Mouse (Mus musculus) forebrain, embryonic 11.5 days (tissue): ENCODE measurements around the gene Ccdc30. TPM values are rescaled to one million over a fixed set of nuclear protein-coding genes. Genes with fewer than 3 reads are reported as not detected.

Experiments
- ATAC-seq: fragments of 200-750 bp; cut with Nextera tagmentation; replicated peaks from 2 replicates; pipeline ENCODE4 v1.8.0; 2017; ENCODE audit warnings: moderate TSS enrichment; ENCODE audit not compliant: low FRiP score
- DNase-seq: peaks from one replicate; pipeline ENCODE4 v3.0.0-alpha.2; 2017; ENCODE audit warnings: low spot score
- H3K27ac ChIP-seq: fragments of 300-500 bp; sonication (generic); 2 replicates; pipeline ENCODE4 v1.5.1; 2014; ENCODE audit warnings: low read depth, low read length
- H3K27me3 ChIP-seq: fragments of 300-500 bp; sonication (generic); 2 replicates; pipeline ENCODE4 v1.6.1; 2014; ENCODE audit warnings: mild to moderate bottlenecking, low read length, mixed read lengths; ENCODE audit not compliant: control insufficient read depth, insufficient read depth
- H3K36me3 ChIP-seq: fragments of 300-500 bp; sonication (generic); 2 replicates; pipeline ENCODE4 v1.6.1; 2014; ENCODE audit warnings: mild to moderate bottlenecking, low read length, moderate library complexity, mixed read lengths; ENCODE audit not compliant: control insufficient read depth, insufficient read depth
- H3K4me1 ChIP-seq: fragments of 300-500 bp; sonication (generic); replicated peaks from 2 replicates; pipeline ENCODE4 v1.6.1; 2014; ENCODE audit warnings: low read length, mixed read lengths; ENCODE audit not compliant: control insufficient read depth, insufficient read depth
- H3K4me2 ChIP-seq: fragments of 300-500 bp; sonication (generic); 2 replicates; pipeline ENCODE4 v1.6.1; 2014; ENCODE audit warnings: low read depth, mild to moderate bottlenecking, low read length, moderate library complexity, mixed read lengths; ENCODE audit not compliant: severe bottlenecking
- H3K4me3 ChIP-seq: fragments of 300-500 bp; sonication (generic); 2 replicates; pipeline ENCODE4 v1.5.1; 2014; ENCODE audit warnings: low read depth, low read length
- H3K9ac ChIP-seq: fragments of 300-500 bp; sonication (generic); 2 replicates; pipeline ENCODE4 v1.6.1; 2014; ENCODE audit warnings: low read length
- H3K9me3 ChIP-seq: fragments of 300-500 bp; sonication (generic); 2 replicates; pipeline ENCODE4 v1.6.1; 2016; ENCODE audit warnings: low read length, mixed read lengths; ENCODE audit not compliant: control insufficient read depth
- WGBS: fragments of 180-500 bp; shearing (Covaris S2); extraction: QIAGEN DNeasy Blood & Tissue Kit; methylation state at CpG from one replicate; pipeline ENCODE4 v1.1.7; 2014; 5-methylcytosine and 5-hydroxymethylcytosine counted together
- polyA plus RNA-seq: library from polyadenylated mRNA; unstranded; fragments of >200 nt; fragmentation: Nextera tagmentation; extraction: Ambion mirVana; gene quantifications from 2 replicates; pipeline ENCODE4 v1.2.1, GENCODE M21; 2014

Gene Ccdc30
- polyA plus RNA-seq, result 10.2 and 11.0 TPM in 2 replicates

DNA sequence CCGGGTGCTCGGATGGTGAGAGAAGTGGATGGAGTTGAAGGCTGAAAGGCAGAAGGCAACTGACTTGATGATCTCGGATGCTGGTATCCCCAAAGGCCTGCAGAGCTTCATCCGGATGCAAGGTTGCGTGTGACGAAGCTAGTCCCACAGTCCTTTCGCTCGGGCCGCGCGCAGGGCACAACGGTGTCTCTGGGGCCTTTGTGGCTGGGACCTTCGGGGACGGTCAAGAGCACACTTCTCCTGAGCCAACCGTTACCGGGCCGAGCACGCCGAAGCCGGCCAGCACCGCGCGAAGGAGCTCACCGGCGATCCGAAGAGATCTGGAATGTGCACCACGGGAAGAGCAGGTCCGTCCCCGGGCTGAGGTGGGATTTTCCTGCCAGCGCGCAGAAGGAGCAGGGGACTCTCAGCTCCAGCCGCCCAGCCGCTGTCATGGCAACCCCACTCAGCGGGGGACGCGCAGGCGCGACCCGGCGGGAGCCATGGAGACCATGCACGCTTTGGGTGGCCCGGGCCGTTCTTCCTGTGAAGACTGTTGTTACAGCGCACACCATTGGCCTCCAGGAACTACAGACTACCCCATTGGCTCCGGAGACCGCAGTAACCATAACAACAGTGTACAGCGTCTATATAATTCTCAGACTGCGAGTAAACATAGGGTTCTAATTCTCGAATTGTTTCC is at the start of gene Ccdc30:
Ccdc30 (minus strand) TSS at position 450 of the 682 bp plus-strand sequence.
- H3K4me3 ChIP-seq, result peak within 1 kb of the TSS; percentile 61
- no peaks in the 10 kb centered on the region for H3K27me3 ChIP-seq

DNA sequence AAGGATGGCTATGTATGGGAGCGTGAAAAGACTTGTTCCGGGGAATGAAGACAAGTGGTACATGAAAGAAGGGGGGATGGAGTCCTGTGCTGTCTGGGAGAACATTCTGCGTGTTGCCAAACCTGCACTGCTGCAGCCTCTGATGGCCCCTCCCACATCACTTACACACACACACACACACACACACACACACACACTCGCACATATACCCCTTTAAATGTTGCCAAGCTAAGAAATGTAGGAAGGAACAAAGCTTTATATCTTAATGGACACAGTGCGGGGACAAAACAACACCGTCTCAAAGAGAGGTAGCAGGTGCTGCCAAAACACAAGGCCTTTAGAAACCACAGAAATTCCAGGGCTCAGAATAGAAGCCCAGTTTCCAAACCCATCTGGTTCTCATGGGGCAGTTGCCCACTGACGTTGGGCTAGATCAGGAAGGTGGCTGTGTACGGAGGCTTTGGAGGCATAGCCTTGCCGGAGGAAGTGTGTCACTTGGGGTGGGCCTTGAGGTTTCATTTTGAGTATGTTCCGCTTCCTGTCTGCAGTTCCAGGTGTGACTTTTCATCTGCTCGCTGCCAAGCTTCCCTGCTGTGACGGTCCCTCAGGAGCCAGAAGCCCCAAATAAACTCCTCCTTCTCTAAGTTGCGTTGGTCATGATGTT is 48.6 kb upstream of the Ccdc30 start:
- H3K36me3 ChIP-seq, result no peaks in the 10 kb centered on the region
- H3K27ac ChIP-seq, result no peak overlapping the region
- H3K4me2 ChIP-seq, result no peak overlapping the region
- no peaks in the 10 kb centered on the region for H3K9me3 ChIP-seq
- DNase-seq (no peak), ATAC-seq (no peak)
- no peaks in the 10 kb centered on the region for H3K27me3 ChIP-seq
- no peaks in the 10 kb centered on the region for H3K4me1 ChIP-seq
- no peak overlapping the region for H3K4me3 ChIP-seq
- 86% methylated on average over 13 of the region's 13 CpGs for WGBS
- H3K9ac ChIP-seq, result no peak overlapping the region

More for the DNA sequence above, at the start of gene Ccdc30:
- H3K4me1 ChIP-seq, result 0 out of 2 replicates have a peak, but pooled peaks cover 2% of the 10 kb centered on the region
- peak within 1 kb of the TSS; percentile 71 for H3K9ac ChIP-seq
- ATAC-seq, result peak; percentile 100
- no peaks in the 10 kb centered on the region for H3K36me3 ChIP-seq
- peak within 1 kb of the TSS; percentile 37; the same call in 1 of the 2 replicates for H3K27ac ChIP-seq
- under 1% methylated on average over 49 of the region's 49 CpGs for WGBS
- H3K9me3 ChIP-seq, result no peaks in the 10 kb centered on the region
- peak within 1 kb of the TSS; percentile 83 for H3K4me2 ChIP-seq
- peak; percentile 98 for DNase-seq

DNA sequence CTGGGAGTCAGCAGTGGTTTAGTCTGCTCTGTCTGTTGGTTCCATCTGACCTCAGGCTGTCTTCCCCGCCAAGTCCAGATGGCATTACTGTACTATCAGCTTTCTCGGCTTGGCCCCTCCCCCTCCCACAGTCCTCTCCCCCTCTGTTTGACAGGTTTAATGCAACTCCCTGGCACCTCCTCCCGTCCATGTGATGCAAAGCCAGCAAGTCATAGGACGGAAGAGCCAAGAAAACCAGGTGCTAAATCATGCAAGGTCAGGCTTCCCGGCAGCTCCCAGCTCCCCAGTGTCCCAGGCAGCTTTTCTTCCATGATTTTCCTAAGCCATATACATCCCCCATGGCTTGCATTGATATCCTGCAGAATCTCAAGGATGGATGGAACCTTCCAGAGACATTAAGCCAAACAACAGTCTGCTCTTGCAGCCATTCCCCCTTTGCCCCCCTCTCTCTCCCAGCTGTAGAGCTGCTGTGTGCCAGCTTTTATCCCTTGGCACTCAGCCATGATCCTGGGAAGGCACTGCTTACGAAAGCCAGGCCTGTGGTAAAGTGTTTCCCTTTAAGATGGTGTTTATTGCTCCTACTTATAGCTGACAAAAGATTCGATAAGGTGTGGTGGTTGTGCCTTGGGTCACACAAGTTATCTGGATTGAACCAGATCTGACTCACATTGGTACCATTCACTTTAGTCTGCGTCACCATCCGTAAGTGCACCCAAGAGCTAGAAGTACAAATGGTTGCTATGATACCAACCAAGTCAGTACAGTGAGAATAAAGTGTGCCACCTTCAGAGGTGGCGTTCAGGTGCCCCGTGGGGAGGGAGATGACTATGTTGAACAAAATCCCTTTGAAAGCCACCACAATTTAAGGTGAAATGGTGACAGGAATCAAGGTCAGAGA is 47.8 kb upstream of the Ccdc30 start:
- Histone ChIP-seq H3K4me1 (no peaks in the 10 kb centered on the region), H3K27ac (no peak overlapping the region), H3K9ac (no peak overlapping the region), H3K27me3 (no peaks in the 10 kb centered on the region), H3K9me3 (no peaks in the 10 kb centered on the region), H3K4me3 (no peak overlapping the region), H3K36me3 (no peaks in the 10 kb centered on the region), H3K4me2 (no peak overlapping the region)
- ATAC-seq (0 out of 2 replicates have a peak, but pooled peaks have one; percentile 15), DNase-seq (no peak)
- WGBS, result 70% methylated on average over 11 of the region's 11 CpGs

DNA sequence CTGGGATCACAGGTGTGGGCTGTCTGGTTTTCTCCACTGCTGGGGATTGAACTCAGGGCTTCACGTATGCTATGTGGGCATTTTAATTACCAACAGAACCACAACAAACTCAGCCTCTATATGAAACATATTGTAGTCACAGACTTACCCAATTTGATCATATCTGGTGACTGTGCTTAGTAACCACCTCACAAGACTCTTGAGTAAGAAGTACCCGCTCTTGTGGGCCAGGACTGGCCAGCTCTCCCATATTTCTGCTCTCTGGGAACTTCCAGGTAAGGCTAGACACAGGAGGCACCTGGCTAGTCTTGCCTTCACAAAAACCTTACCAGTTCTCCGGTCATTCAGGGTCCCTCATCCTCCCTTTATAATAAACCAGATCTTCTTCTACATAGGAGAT is 47.1 kb upstream of the Ccdc30 start:
- no peaks in the 10 kb centered on the region for H3K9me3 ChIP-seq
- WGBS, result 88% methylated on average over 3 of the region's 3 CpGs
- no peak overlapping the region for H3K27ac ChIP-seq
- no peak overlapping the region for H3K4me3 ChIP-seq
- H3K9ac ChIP-seq, result no peak overlapping the region
- H3K4me1 ChIP-seq, result no peaks in the 10 kb centered on the region
- DNase-seq (no peak), ATAC-seq (no peak)
- H3K4me2 ChIP-seq, result no peak overlapping the region
- H3K27me3 ChIP-seq, result no peaks in the 10 kb centered on the region
- H3K36me3 ChIP-seq, result no peaks in the 10 kb centered on the region

DNA sequence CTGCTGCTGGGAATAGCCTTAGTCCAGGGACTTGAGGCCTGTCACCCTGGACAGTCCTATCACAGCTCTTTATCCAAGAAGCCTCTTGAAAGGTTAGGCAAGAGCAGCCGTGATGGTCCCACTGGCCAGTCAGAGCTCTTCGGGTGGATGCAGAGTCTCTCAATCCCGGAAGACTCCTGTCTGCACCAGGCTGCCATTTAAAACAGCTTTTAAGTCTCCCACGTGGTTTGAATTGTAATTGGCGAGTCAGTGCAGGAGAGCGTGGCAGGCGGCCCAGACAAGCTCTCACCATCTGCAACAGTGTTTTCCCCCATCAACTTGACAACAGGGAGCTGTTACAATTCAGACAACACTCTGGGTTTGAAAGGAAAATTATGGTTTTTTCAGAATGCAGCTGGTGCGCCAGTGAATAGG is 45.4 kb upstream of the Ccdc30 start:
- no peaks in the 10 kb centered on the region for H3K36me3 ChIP-seq
- H3K4me3 ChIP-seq, result no peak overlapping the region
- 61% methylated on average over 8 of the region's 8 CpGs for WGBS
- no peak for DNase-seq
- ATAC-seq, result peak; percentile 71; the same call in 1 of the 2 replicates
- no peak overlapping the region for H3K4me2 ChIP-seq
- H3K27me3 ChIP-seq, result no peaks in the 10 kb centered on the region
- no peaks in the 10 kb centered on the region for H3K9me3 ChIP-seq
- no peak overlapping the region for H3K27ac ChIP-seq
- H3K9ac ChIP-seq, result no peak overlapping the region
- H3K4me1 ChIP-seq, result no peaks in the 10 kb centered on the region

DNA sequence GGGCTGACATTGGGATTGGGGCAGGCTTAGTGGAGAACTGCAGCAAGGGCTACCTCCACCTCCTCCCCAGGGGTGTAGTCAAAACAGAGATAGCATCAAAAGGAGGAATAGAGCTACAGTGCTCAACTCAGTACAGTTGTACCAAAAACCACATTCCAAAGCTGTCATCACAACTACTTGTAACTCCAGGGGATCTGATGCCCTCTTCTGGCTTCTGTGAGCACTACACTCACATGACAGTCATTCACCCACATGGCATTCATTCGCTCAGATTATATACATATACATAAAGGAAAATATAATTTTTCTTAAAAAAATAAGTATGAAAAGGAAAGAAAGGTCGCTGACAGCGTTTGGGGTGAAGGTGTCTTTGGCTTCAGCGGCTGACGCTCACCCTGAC is 45.0 kb upstream of the Ccdc30 start:
- H3K27ac ChIP-seq, result no peak overlapping the region
- no peak for DNase-seq
- no peaks in the 10 kb centered on the region for H3K9me3 ChIP-seq
- no peak overlapping the region for H3K4me2 ChIP-seq
- WGBS, result 66% methylated on average over 5 of the region's 5 CpGs
- no peak for ATAC-seq
- no peaks in the 10 kb centered on the region for H3K27me3 ChIP-seq
- no peak overlapping the region for H3K9ac ChIP-seq
- no peak overlapping the region for H3K4me3 ChIP-seq
- H3K4me1 ChIP-seq, result no peaks in the 10 kb centered on the region
- no peaks in the 10 kb centered on the region for H3K36me3 ChIP-seq

DNA sequence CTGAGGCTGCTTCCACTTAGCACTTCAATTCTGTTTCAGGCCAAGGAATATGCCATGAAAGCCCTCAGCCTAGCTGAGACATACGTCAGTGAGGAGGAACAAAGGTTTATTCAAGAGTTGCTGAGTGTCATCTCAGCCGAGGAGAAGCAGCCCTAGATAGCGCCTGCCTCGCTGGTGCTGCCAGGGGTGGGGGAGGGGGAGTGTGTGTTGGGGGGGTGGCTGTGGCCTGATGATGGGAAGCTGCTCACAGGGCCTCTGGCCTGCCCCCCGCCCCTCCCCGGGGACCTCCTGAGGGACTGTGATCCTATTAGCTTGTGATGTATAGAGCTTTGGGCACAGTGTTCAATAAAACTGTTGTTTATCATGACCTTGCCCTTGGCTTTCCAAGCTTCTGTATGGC is 38.2 kb upstream of the Ccdc30 start:
- H3K4me3 ChIP-seq, result no peak overlapping the region
- 19% methylated on average over 6 of the region's 6 CpGs for WGBS
- no peaks in the 10 kb centered on the region for H3K9me3 ChIP-seq
- no peaks in the 10 kb centered on the region for H3K36me3 ChIP-seq
- ATAC-seq (0 out of 2 replicates have a peak, but pooled peaks have one; percentile 49), DNase-seq (peak; percentile 59)
- H3K4me1 ChIP-seq, result no peaks in the 10 kb centered on the region; the same call in 1 of the 2 replicates
- no peak overlapping the region for H3K4me2 ChIP-seq
- no peak overlapping the region for H3K27ac ChIP-seq
- no peaks in the 10 kb centered on the region for H3K27me3 ChIP-seq
- no peak overlapping the region for H3K9ac ChIP-seq

DNA sequence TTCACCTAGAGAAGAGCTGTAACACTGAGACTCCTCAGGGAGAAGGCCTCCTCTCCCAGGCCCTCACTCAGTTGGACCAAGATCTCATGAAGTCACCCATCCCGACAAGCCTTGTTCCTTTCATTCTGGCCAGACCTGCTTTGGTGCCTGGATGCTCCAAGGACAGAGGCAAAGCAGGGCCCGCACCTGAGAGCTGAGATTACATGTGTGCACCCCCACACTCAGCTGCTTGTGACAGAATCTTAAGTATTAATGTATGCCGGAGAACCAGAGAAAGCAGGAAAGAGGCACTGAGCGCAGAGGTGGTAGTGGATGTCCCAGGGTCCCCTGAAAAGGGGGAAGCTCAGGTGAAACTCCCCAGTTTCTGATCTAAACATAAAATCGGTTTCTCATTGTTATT is 37.8 kb upstream of the Ccdc30 start:
- 70% methylated on average over 5 of the region's 5 CpGs for whole genome bisulfite sequencing
- Histone ChIP-seq H3K27ac (no peak overlapping the region), H3K4me1 (no peaks in the 10 kb centered on the region; the same call in 1 of the 2 replicates), H3K9me3 (no peaks in the 10 kb centered on the region), H3K4me2 (no peak overlapping the region), H3K4me3 (no peak overlapping the region), H3K9ac (no peak overlapping the region), H3K27me3 (no peaks in the 10 kb centered on the region), H3K36me3 (no peaks in the 10 kb centered on the region)
- ATAC-seq (no peak), DNase-seq (no peak)
